Mouse (Mus musculus) testis, adult 2 months (tissue): ENCODE measurements around the gene Fxyd1.

ENCODE experiments used
- CTCF ChIP-seq: fragments of 200-500 bp; IDR thresholded peaks from 2 replicates; pipeline ENCODE4 v1.5.1; 2012; ENCODE audit warnings: low read depth, mild to moderate bottlenecking, inconsistent platforms, low read length, moderate library complexity; ENCODE audit not compliant: control insufficient read depth, insufficient read depth, insufficient replicate concordance
- POLR2A ChIP-seq: fragments of 200-500 bp; IDR thresholded peaks from 2 replicates; pipeline ENCODE4 v1.6.1; 2012; ENCODE audit warnings: low read depth, mild to moderate bottlenecking, inconsistent platforms, low read length, moderate library complexity; ENCODE audit not compliant: control insufficient read depth

DNA sequence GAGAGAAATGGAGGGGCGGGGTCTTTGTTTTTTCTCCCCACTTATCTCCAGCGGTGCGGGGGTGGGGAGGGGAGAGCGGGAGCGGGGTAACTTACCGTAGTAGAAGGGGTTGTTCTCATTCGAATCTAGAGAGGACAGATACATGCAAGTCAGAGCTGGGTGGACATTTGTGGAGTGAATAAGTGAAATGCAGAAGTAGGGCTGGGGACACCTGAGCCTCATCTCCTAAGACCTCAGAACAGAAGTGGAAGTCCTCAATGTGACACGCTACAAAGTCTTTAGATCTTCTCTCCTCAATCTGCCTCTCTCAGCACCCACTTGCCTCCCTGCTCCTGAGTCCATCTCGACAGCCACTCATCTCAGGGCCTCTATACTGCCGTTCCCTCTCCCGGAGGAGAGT, 21.7 kb downstream of the Fxyd1 start:
- TF ChIP-seq CTCF = no peak
- TF ChIP-seq POLR2A = no peak
